Mouse (Mus musculus) embryonic fibroblast, embryonic 13.5 days (primary cell): ENCODE results near the gene Lurap1l.

Experiments
- CTCF ChIP-seq: IDR thresholded peaks from 2 replicates; pipeline ENCODE4 v1.5.1; 2011; ENCODE audit warnings: mild to moderate bottlenecking, control low read depth, low read length, moderate library complexity, borderline replicate concordance; ENCODE audit not compliant: insufficient read depth
- POLR2A ChIP-seq: IDR thresholded peaks from 2 replicates; pipeline ENCODE4 v1.6.1; 2011; ENCODE audit warnings: low read depth, mild to moderate bottlenecking, control low read depth, low read length, moderate library complexity

GRCm38 (mm10) chr4:80952653-80953052, 42.2 kb downstream of the Lurap1l start:
- TF ChIP-seq CTCF: no peak
- TF ChIP-seq POLR2A: no peak
